Mouse (Mus musculus): ENCODE measurements around the gene Trp53tg5.
A peak's percentile ranks its signal among the peaks of the same experiment; 100 is the strongest.

The Trp53tg5 gene

DNA sequence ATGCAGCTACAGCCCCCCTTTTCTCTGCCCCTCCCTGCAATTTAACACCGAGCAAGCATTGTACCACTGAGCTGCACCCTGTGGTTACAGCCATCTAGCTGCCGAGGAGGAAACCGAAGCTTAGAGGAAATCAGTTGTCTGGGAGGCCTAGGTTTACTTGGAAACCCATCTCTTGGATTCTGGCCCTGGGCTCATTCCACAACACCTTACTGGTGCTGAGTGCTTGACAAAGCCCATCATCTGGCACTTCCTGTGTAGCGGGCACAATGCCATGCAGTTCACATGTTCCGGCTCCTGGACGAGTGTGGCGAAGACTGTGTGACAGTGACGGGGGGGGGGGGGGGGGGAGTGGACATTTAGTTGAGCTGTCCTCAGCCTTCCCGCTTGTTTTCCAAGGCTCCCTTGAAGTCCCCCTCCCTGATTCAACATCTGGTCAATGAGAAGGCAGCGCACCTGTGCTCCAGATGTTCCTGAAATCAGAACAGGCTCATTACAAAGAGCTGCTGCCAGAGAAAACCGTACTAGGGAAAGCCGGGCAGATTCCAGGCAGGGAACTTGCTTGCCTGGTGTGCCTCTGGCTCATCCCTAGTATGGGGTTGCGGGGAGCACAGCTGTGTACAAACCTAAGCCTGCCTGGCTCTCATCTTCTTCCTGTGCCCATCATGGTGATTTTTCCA, 21.4 kb downstream of the Trp53tg5 start:
- peak; percentile 53 for DNase-seq (ENCODE audit: extremely low spot score, low spot score)

DNA sequence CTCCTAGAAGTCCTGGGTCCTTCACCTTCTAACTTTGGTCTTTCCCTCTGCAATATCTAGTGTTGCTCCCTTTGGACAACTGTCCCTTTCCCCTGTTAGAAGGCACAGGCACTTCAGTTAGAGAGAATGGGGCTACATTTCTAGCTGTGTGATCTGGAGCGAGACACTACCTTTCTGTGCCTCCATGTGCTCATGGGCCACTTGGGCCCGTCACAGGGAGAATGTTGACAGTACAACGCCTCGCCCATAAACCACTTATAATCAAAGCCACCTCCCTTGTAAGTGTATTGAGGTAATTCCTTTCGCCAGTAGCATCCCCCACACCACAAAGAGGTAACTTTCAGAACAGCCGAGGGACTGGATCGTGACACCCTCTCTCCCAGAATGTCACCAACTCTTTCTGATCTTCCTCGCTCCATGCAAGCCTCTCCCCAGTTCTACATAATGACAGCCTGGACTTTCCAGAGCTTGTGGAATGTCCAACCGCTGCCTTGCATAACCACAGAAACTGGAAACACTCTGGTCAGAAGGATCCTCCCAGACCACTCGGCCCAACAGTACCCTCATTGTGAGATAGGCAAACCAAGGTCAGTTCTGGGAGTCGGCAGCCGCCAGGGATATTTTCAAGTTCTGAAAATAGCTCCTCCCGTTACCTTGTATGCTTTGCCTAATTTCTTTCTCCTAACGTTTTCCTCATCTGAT, 24.0 kb downstream of the Trp53tg5 start:
- no peak for DNase-seq (ENCODE audit: extremely low spot score, low spot score)

DNA sequence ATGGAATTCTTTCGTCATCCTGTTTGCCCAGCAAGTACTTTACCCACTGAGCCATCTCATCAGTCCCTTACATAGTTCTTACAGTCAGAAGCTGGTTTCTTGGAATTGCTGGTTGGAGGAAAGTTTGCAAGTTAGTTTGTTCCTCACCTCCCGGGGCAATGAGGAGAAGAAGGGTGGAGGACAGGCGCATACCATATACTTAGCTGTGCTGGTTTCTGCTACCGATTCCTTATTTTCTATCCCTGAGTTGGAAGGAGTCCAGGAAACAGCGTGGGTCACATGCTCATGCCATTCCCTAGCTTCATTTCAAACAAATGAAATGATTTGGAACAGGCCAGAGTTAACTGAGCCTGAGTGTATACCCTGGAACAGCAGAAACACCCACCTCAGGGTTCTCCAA, 24.6 kb downstream of the Trp53tg5 start:
- no peak for DNase-seq (ENCODE audit: extremely low spot score, low spot score)

DNA sequence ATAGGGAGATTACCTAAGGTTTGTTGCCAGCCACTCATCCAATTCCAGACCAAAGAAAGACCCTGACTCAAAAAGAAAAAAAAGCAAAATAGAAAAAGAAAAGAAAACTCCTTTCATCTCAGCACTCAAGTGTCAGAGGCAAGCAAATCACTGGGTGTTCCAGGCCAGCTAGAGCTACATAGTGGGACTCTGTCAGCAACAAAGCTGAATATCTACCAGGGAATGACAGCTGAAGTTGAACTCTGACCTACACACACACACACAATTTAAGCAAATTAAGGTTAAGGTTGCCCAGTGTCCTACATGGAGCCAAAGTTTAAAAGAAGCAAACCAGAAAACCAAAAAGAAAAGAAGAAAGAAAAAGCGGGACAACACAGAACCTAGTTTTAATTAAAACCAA, 25.4 kb downstream of the Trp53tg5 start:
- DNase-seq (ENCODE audit: extremely low spot score, low spot score) = no peak

DNA sequence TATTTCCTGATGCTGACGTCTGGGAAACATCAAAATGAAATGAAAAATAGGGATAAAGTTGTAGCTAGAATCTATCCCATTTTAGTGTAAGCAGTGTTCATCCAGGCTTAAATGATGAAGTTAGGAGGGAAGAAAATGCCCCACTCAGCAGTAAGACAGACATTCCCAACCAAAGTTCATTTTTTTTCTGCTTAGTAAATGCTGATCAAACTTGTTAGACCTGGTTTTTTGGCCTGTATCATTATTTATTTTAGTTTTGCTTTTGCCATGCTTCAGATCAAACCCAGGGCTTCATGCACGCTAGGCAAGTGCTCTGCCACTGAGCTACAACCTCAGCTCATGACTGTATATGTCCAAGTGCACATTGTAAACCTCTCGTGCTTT, 27.4 kb downstream of the Trp53tg5 start:
- no peak for DNase-seq (ENCODE audit: extremely low spot score, low spot score)

DNA sequence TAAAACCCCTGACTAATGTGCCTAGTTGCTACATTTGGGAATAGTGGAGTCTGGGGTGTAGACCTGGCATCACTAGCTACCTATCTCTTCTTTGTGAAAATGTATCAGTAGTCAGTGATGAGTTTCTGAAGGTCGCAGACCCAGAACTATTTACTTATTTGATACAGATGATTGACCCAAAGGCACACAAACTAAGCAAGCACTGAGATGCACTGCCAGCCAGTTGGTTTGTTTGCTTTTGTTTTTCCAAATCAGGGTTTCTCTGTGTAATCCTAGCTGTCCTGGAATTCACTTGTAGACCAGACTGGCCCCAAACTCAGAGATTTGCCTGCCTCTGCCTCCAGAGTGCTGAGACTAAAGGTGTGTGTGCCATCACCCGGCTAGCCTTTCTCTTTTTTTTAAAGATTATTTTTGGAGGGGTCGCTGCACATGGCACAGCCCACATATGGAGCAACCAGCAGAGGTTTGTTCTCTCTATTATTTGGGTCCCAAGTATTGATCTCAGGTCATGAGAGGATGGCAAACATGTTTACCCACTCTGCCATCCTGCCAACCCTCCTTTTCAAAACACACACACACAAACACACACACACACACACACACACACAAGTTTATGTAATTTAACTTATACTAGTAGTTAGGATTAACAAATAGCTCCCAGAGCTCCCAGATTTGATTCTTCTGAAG, 28.0 kb downstream of the Trp53tg5 start:
- no peak for DNase-seq (ENCODE audit: extremely low spot score, low spot score)

DNA sequence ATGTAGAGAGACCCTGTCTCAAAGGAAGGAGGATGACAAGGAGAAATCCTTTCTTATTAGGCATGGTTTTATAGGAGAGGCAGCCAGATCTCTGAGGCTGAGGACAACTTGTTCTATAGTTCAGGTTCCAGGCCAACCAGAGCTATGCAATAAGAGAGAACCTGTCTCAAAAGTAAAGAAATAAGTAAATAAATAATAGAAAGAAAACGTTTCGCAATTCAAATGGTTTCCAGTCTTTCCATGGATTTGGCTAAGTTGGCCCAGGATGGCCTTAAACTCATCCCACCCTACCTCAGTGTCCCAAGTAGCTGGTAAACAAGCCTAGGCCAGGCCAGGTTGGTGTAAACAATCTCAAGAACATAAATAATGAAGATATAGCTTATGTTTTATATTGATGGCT, 28.8 kb downstream of the Trp53tg5 start:
- no peak for DNase-seq (ENCODE audit: extremely low spot score, low spot score)

DNA sequence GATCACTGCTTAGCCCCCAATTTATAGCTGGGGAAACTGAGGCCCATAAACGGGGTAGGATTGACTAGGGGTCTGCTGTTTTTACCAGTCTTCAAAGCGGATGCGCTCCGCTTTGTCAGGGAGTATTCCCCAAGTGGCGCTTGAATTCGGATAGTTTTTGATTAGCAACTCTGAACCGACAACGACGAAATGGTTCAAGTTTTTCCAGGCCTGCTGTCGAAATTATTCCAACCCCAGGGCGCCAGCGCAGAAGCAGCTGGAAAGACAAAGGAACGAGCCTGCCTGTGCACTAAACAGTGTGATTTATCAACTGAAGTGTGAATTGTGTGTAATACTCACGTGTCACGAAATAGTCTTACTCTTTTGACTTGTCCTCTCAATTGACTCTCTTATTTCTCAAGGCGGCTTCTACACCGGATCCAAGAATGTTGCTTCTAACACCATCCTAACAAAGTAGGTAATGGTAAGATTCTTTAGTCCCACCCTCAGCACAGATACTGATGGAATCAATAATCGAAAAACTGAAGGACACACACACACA, 30.0 kb downstream of the Trp53tg5 start, which contains the start of gene Sdc4:
Sdc4 (minus strand) TSS at position 428 of the 541 bp plus-strand sequence.
- no peak for DNase-seq (ENCODE audit: extremely low spot score, low spot score)

DNA sequence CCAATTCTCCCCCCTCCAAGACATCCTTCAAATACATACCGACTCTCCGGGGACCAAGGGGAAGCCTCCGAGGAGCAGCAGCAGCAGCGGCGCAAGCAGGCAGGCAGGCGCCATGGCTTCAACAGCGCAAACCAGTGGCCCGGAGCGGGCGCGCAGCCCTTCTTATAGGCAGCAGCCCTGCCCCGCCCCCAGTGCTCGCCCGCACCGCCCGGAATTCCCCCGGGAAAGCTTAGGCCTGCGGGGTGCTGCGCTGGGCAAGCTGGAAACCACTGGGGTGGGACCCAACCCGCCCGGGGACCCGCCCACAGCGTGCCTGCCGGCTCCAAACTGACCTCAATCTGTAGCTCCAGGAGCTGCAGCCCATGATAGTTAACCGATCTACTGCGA, 30.5 kb downstream of the Trp53tg5 start:
- peak; percentile 86 for DNase-seq (ENCODE audit: extremely low spot score, low spot score)

DNA sequence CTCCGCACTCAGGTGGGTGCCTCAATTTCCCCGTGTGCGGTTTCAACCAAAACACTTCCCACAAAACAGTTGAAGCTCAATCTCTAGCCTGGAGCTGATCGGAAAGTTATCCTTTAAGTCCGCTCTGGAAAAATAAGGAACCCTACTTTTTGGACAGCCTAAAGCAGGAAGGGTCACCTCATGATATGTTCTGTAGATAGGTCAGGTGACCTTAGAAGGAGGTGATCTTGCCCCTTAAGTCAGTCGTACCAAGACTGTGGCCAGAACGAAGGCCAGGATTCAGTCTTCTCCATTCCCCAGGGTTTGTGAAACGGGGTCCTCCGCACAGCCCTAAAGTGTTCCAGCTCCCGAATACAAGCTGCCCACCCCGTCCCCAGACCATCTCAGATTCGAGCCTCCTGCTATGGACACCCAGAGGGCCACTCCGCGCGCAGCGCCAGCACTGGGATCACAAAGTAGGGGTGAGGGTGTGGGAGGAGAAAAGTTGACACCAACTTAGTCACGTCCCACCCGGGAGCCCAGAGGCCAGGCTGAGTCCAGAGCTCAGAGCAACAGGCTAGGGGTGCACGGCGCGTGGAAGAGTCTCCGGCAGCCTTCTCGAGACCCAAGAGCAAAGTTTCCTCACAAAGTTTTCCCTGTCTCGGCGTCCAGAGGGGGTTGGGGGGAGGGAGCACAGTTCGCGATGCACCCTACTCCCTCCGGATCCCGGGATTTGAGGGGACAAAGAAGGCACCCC, 31.0 kb downstream of the Trp53tg5 start:
- no peak for DNase-seq (ENCODE audit: extremely low spot score, low spot score)

DNA sequence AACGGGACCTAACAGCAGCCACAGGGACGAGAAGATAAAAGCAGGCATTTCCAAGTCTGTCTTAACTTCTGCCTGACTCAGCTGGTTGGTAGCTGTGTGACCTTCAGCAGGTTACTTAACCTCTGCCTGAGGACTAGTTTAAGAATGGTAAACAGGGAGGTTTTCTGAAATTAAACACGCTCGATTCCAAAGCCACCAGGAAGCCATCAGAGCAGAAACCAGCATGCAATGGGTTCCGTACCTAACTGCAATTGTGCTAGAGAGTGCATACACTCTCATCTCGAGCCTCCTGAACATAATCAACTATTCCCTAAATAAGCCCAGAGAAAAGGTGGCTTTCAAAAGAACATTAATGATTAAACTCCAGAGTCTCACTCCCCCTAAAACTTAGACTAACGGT, 31.8 kb downstream of the Trp53tg5 start:
- no peak for DNase-seq (ENCODE audit: extremely low spot score, low spot score)

DNA sequence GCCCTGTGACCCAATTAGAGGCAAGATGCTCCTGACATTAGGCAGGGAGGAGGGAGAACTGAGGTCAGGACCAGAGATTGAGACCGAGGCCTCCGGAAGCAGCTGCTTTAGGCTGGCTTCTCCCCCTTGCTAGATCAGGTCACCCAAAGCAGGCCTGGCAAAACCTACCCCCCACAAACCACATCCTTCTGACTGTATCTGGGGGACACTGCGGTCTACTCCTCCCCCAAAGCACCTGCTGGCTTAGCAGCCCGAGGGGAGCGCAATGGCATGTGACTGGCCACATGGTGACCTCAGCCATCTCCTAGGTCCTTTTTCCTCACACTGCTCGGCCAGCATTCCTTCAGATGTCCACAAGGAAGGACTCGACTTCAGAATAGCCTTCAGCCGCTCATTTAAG, 32.4 kb downstream of the Trp53tg5 start:
- DNase-seq (ENCODE audit: extremely low spot score, low spot score) = no peak

DNA sequence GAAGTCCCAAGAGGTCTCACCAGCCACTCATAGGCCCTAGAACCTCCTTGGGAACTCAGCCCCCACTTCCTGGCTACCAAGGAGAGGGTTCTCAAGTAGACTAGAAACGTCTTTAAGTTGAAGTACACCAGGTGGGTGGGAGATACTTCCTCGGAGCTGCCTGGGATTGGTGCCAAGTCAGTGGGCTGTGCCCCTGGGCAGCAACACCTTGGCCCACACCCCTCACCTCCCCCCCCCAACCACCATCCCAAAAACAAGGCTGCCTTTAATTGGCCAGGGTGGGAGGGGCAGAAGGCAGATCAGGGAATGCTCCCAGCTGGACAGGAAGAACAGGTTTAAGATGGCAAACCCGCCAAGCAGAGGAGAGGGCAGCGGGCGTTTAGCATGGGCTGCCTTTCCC, 33.2 kb downstream of the Trp53tg5 start:
- DNase-seq (ENCODE audit: extremely low spot score, low spot score) = no peak

DNA sequence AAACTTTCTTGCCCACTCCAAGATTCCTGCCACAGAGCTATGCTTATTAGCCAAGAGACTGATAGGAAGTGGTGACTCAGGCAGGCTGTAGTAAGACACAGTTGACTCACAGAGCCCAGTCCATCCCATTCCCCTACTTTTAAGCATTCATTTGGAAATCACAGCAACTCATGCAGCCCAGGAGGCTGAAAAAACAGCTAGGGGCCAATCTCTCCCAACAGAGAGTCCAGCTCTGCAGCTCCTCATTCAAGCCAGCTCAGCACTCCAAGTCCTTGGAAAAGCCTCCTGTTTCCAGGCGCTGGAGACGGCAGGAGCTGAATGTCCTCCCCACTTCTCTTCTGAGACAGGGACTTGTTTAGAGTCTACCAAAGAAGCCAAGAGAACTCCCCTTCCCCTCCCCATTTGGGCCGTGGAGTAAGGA, 34.5 kb downstream of the Trp53tg5 start:
- no peak for DNase-seq (ENCODE audit: extremely low spot score, low spot score)

DNA sequence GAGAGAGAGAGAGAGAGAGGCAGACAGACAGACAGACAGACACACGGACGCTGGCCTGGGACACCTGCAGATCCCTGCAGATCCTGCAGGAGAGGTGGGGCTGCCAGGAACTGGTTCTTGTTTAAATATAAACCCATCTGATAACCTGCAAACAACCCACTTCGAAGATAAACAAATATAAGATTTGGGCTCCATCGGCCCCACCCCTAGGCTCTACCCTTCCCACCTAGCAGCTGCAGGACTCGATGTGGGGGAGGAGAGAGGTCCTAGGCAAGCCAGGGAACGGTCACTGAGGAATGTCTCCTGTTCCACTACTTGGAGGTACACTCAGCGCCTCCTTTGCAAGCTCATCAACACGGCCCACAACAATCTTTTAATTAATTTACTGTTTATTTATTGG, 35.3 kb downstream of the Trp53tg5 start:
- DNase-seq (ENCODE audit: extremely low spot score, low spot score) = no peak

DNA sequence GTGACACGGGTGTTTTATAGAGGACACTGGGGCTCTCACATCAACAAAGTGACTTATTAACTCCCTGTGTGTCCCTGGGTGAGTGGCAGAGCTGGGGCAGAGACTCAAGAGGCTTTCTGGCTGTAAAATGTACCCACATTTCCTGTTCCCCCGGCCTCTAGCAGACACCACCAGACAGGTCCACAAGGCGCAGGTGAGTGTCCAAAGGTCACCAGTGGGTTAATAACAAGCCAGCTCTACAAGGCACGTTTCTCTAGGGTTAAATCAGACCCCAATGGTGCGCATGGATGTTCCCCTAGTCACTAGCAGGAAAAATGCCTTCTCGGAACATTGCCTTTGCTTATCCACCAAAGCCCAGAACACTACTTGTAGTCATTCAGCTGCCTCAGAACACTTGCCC, 35.8 kb downstream of the Trp53tg5 start:
- no peak for DNase-seq (ENCODE audit: extremely low spot score, low spot score)

DNA sequence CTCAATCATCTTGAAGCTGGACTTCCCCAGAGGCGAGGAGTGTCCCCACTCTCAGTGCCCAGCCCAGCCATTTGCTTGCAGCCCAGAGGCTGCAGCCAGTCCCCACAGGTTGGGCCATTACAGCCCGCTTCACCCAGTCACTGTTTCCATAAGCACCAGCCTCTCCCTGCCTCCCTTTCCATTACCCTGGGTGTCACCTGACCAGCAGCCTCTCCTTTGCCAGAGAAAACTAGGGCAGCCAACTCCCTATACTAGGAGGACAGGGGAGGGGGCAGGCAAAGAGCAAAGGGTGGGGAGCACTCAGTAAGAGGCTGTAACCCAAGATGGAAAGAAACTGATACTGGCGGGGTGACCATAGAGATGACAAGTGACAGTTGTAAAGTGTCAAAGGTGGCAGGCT, 36.6 kb downstream of the Trp53tg5 start:
- no peak for DNase-seq (ENCODE audit: extremely low spot score, low spot score)

DNA sequence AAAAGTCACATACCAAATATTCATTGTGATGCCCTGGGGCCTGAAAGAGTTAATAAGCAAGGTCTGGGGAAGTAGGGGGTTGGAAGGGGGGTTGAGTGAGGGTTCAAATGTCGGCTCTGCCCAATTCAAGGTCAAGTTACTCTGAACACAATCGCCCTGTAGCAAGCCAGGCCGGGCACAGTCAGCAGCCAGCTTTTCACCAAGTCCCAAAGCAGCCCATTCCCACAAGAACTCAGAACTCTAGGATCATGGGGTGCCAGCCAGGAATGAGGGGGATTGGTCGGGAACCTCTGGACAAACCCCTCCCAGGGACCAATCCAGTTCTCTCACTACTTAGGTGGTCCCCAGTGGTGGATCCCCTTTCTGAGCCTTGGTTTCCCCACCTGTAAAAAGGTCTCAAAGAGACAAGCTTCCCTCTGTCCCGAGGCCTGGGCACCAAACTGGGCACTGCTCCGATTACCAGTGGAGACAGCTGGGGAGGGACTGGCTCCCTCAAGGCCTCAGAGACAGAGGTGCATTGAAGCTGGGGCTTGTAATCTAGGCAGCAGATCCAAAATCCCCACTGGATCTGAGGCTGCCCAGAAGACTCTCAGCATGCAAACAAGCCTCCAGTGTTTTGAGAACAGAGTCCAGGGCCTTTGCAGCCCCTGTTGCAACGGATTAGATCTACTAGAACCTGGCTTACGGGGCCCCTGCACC, 37.2 kb downstream of the Trp53tg5 start:
- DNase-seq (ENCODE audit: extremely low spot score, low spot score) = no peak

DNA sequence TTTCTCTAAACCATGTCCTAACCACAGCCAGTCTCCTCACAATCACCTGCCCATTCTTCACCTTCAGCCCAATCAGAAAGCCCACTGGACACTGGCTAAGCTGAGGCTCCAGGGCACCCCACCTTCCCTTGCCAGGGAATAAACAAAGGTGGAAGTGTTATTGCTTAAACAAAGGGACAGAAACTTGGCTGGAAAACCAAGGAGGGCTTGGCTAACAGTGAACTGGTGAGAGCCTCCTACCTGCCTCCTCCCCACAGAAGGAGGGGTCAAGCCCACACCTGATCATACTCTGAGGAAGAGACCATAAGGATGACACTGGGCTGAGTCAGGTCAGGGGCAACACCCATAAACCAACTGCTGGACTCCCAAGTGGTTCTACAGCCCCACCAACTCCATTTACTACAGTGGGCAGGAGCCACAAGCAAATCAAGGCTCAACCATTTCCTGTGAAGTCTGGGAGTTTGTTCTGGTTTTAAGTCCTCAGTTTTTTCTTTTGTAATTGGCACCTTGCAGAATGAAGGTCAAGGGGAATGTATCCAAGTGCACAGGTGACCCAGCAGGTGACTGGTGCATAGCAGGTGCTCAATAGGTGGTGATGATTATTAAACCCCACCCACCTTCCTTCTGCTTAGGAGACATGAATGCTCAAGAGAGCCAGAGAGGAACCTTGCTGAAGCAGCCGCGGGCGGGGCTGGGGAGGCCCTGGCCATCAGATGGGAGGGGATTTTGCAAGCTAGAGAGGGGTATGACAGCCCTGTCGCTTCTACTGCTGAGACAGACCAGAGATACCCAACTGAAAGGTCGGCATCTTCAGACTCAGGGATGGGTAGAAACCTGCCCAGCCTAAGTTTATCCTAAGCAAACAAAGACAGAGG, 38.1 kb downstream of the Trp53tg5 start:
- no peak for DNase-seq (ENCODE audit: extremely low spot score, low spot score)

DNA sequence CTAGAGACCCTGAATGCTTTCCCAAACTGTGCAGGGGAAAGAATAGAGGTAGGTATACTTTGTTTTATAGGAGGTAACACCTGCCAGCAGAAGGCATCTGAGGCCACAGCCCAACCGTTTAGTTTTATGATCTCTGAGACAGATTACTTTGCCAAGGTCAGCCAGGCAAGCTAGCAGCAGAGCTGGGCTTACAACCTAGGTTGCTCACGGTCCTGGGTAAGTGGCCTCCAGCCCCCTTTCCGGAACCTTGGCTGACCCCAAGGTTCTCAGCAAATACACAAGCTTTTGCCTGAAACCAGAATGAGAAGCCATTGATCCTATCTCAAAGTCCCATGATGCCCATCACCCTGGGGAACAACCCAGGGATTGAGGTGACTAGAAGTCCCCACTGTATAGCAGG, 38.8 kb downstream of the Trp53tg5 start:
- no peak for DNase-seq (ENCODE audit: extremely low spot score, low spot score)
